Mouse (Mus musculus) stomach, postnatal 0 days (tissue): ENCODE results near the gene Fndc7. TPM values are rescaled to one million over a fixed set of nuclear protein-coding genes. Genes with fewer than 3 reads are reported as not detected.

ENCODE experiments used
- ATAC-seq: fragments of 200-750 bp; cut with Nextera tagmentation; 2 replicates; pipeline ENCODE4 v1.8.0; 2017; ENCODE audit not compliant: low FRiP score, low TSS enrichment
- DNase-seq: peaks from one replicate; pipeline ENCODE4 v3.0.0-alpha.2; 2016; ENCODE audit warnings: low spot score
- H3K27ac ChIP-seq: fragments of 300-500 bp; sonication (generic); replicated peaks from 2 replicates; pipeline ENCODE4 v1.5.1; 2014; ENCODE audit warnings: mild to moderate bottlenecking, control low read depth
- H3K27me3 ChIP-seq: fragments of 300-500 bp; sonication (generic); 2 replicates; pipeline ENCODE4 v1.6.1; 2014; ENCODE audit warnings: low read length; ENCODE audit not compliant: control insufficient read depth, insufficient read depth
- H3K36me3 ChIP-seq: fragments of 300-500 bp; sonication (generic); 2 replicates; pipeline ENCODE4 v1.6.1; 2014; ENCODE audit warnings: low read length, mixed read lengths; ENCODE audit not compliant: control insufficient read depth, insufficient read depth
- H3K4me1 ChIP-seq: fragments of 300-500 bp; sonication (generic); replicated peaks from 2 replicates; pipeline ENCODE4 v1.6.1; 2014; ENCODE audit warnings: antibody characterized with exemption; ENCODE audit not compliant: control insufficient read depth, insufficient read depth
- H3K4me2 ChIP-seq: fragments of 300-500 bp; sonication (generic); replicated peaks from 2 replicates; pipeline ENCODE4 v1.6.1; 2014; ENCODE audit warnings: low read depth, mild to moderate bottlenecking, control low read depth, moderate library complexity
- H3K4me3 ChIP-seq: fragments of 300-500 bp; sonication (generic); 2 replicates; pipeline ENCODE4 v1.5.1; 2014; ENCODE audit warnings: low read depth, low read length, control low read depth
- H3K9ac ChIP-seq: fragments of 300-500 bp; sonication (generic); 2 replicates; pipeline ENCODE4 v1.6.1; 2014; ENCODE audit warnings: mild to moderate bottlenecking, low read length, control low read depth, mixed read lengths
- H3K9me3 ChIP-seq: fragments of 300-500 bp; sonication (generic); 2 replicates; pipeline ENCODE4 v1.6.1; 2016; ENCODE audit warnings: low read length; ENCODE audit not compliant: control insufficient read depth
- CTCF ChIP-seq: IDR thresholded peaks from 2 replicates; pipeline ENCODE4 v1.5.1; 2016; ENCODE audit warnings: antibody characterized with exemption, low read depth, mild to moderate bottlenecking, moderate library complexity
- EP300 ChIP-seq: optimal IDR thresholded peaks from 2 replicates; pipeline ENCODE3; 2016; ENCODE audit warnings: antibody characterized with exemption
- WGBS: fragments of 180-500 bp; shearing (Covaris S2); extraction: QIAGEN DNeasy Blood & Tissue Kit; methylation state at CpG from one replicate; pipeline ENCODE4 v1.1.7; 2014; 5-methylcytosine and 5-hydroxymethylcytosine counted together
- polyA plus RNA-seq: library from polyadenylated mRNA; unstranded; fragments of >200 nt; fragmentation: Nextera tagmentation; extraction: Ambion mirVana; gene quantifications from 2 replicates; pipeline ENCODE4 v1.2.1, GENCODE M21; 2015

Gene Fndc7
- polyA plus RNA-seq, 1 experiment from 2014 or later, result 0.28 TPM

DNA sequence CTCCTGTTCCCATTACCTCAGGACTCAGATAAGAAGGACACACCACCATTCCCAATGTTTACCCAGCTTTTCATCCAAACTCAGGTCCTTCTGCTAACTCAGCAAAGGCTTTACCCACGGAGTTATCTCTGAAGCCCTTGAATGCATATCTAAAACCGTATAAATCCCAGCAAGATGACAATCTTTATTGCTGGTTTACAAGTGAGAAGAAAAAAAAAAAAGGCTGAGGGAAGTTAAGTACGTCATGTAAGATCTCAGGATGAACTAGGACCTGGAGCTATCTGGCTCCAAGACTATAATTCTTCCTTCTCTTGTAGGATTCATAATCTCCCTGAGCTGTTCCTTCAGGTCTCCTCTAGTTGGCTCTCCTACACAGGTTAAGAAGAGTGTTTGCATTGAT lies 38.3 kb downstream of the Fndc7 start:
- Histone ChIP-seq H3K36me3 (no peaks in the 10 kb centered on the region), H3K9ac (no peak overlapping the region), H3K4me1 (no peaks in the 10 kb centered on the region), H3K27ac (no peak overlapping the region), H3K9me3 (no peaks in the 10 kb centered on the region), H3K4me2 (no peak overlapping the region), H3K4me3 (no peak overlapping the region), H3K27me3 (no peaks in the 10 kb centered on the region)
- WGBS, result 40% methylated on average over 3 of the region's 3 CpGs
- TF ChIP-seq CTCF, result peak; percentile 41
- no peak for TF ChIP-seq EP300
- no peak for DNase-seq
- ATAC-seq, result no peak

DNA sequence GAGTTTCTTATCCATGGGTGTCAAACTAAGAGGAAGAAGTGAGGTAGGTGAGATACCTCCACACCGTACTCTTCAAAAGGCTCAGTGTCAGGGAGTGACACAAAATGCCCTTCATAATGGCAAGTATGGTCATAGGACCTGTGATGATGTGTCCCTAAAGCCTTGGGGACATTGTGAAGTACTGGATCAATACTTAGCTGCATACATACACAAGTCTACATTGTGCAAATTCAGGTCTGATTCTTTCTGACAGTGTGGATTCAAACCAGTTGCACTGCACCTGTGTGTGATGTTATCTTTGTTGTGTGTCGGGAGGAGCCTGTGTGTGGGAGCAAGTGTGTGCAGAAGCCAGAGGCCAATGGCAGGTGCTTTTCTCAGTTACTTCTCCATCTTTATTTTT lies 38.7 kb downstream of the Fndc7 start:
- Histone ChIP-seq H3K4me1 (no peaks in the 10 kb centered on the region), H3K4me3 (no peak overlapping the region), H3K36me3 (no peaks in the 10 kb centered on the region), H3K9me3 (no peaks in the 10 kb centered on the region), H3K4me2 (no peak overlapping the region), H3K27me3 (no peaks in the 10 kb centered on the region), H3K27ac (no peak overlapping the region), H3K9ac (no peak overlapping the region)
- 80% methylated on average over 2 of the region's 2 CpGs for whole genome bisulfite sequencing
- DNase-seq (no peak), ATAC-seq (no peak)
- no peak for TF ChIP-seq CTCF
- no peak for TF ChIP-seq EP300

DNA sequence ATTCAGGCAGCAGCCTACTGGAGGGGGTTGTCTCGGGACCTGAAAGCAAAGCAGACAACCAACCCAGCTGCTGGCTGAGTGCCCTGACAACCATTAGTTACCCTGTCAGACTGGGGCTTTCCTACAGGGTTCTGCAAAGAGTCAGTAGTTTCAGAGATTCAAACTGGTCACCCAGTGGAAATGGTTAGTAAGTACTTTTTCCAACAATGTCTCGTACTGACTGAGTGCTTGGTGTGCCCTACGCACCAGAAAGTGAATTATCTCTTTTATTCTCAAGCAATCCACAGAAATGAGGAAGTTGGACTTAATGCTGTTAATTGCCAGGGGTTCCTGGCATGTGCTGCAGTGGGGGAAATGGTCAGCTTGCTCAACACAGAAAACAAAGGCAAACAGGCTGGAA lies 39.3 kb downstream of the Fndc7 start:
- no peaks in the 10 kb centered on the region for H3K27me3 ChIP-seq
- H3K4me2 ChIP-seq, result no peak overlapping the region
- no peaks in the 10 kb centered on the region for H3K36me3 ChIP-seq
- 24% methylated on average over 3 of the region's 3 CpGs for WGBS
- H3K9ac ChIP-seq, result no peak overlapping the region
- no peak for TF ChIP-seq EP300
- TF ChIP-seq CTCF, result no peak
- peak; percentile 45 for DNase-seq
- no peaks in the 10 kb centered on the region for H3K4me1 ChIP-seq
- no peak overlapping the region for H3K27ac ChIP-seq
- H3K4me3 ChIP-seq, result no peak overlapping the region
- H3K9me3 ChIP-seq, result no peaks in the 10 kb centered on the region
- ATAC-seq, result peak; percentile 38; the same call in 1 of the 2 replicates

DNA sequence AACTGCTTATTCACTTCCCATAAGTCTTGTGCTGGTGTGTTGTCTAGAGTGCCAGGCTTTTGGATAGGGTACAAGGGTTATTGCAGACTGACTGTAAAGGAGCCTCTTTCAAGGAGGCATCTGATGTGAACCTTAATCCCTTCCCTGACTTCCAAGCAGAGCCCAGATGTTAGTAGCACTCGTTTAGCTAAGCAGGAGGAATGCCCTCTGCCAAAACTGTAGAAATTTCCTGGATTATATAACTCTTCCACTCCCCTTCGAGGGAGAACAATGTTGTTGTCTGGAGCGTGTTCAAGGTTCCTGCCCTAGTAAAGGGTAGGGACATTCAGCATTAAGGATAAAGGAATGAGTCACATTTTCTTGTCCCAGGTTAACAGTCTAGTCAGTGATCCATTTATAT lies 43.2 kb downstream of the Fndc7 start:
- H3K9ac ChIP-seq, result no peak overlapping the region
- no peaks in the 10 kb centered on the region for H3K27me3 ChIP-seq
- ATAC-seq, result no peak
- H3K4me1 ChIP-seq, result no peaks in the 10 kb centered on the region
- no peak for DNase-seq
- no peaks in the 10 kb centered on the region for H3K36me3 ChIP-seq
- no peak overlapping the region for H3K27ac ChIP-seq
- WGBS, result 43% methylated on average over 3 of the region's 3 CpGs
- H3K9me3 ChIP-seq, result no peaks in the 10 kb centered on the region
- H3K4me3 ChIP-seq, result no peak overlapping the region
- TF ChIP-seq EP300, result no peak
- no peak for TF ChIP-seq CTCF
- H3K4me2 ChIP-seq, result no peak overlapping the region

DNA sequence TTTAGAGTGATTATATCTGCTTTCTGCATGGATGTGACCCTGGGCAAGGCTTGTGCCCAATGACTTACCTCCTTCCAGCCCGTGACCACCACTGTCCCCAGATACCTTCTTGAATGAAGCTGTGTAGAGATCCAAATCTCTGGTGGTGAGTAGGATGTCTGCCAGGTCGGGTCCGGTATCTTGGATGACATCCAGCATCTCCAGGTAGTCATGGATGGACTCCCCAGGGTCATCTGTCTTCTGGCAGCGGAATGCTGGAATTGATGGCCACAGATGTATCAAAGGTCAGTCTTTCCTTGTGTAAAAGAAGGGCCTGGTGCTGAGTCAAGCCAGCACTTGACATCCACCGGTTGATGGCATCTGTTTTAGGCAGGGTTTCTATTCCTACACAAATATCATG lies 45.3 kb downstream of the Fndc7 start:
- no peaks in the 10 kb centered on the region for H3K9me3 ChIP-seq
- 71% methylated on average over 5 of the region's 5 CpGs for WGBS
- H3K4me3 ChIP-seq, result no peak overlapping the region
- DNase-seq, result no peak
- no peak overlapping the region for H3K4me2 ChIP-seq
- H3K27me3 ChIP-seq, result no peaks in the 10 kb centered on the region
- ATAC-seq, result no peak
- TF ChIP-seq EP300, result no peak
- no peak for TF ChIP-seq CTCF
- no peak overlapping the region for H3K9ac ChIP-seq
- no peak overlapping the region for H3K27ac ChIP-seq
- H3K36me3 ChIP-seq, result no peaks in the 10 kb centered on the region
- no peaks in the 10 kb centered on the region for H3K4me1 ChIP-seq

DNA sequence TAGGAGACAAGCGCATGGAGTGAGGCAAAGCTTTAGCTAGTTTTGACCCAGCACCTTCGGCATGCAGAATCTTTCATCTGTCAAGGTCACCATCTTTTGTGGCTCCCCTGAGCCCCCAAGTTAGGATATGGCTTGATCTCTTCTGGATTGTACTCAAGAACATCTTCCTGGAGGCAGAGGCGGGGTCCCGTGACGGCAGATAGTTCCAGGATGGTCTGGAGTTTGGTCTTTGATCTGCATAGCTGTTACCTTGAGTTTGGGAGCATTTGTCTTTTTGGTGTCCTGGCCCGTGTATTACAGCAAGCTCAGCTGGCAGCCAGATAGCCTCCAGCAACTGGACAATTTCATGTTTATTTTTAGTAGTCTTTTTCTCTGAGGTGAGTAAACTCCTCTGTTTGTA lies 45.8 kb downstream of the Fndc7 start:
- Histone ChIP-seq H3K4me3 (no peak overlapping the region), H3K4me2 (no peak overlapping the region), H3K4me1 (no peaks in the 10 kb centered on the region; the same call in 1 of the 2 replicates), H3K27ac (no peak overlapping the region), H3K36me3 (no peaks in the 10 kb centered on the region), H3K27me3 (no peaks in the 10 kb centered on the region), H3K9me3 (no peaks in the 10 kb centered on the region), H3K9ac (no peak overlapping the region)
- no peak for DNase-seq
- no peak for ATAC-seq
- TF ChIP-seq EP300, result no peak
- no peak for TF ChIP-seq CTCF
- 81% methylated on average over 6 of the region's 6 CpGs for WGBS
